Mouse (Mus musculus) stomach, postnatal 0 days (tissue): ENCODE data around the gene Prdm1.

Experiments
- CTCF ChIP-seq: IDR thresholded peaks from 2 replicates; pipeline ENCODE4 v1.5.1; 2016; ENCODE audit warnings: antibody characterized with exemption, low read depth, mild to moderate bottlenecking, moderate library complexity
- EP300 ChIP-seq: optimal IDR thresholded peaks from 2 replicates; pipeline ENCODE3; 2016; ENCODE audit warnings: antibody characterized with exemption

GRCm38 (mm10) chr10:44530067-44530360, 1.7 kb upstream of the Prdm1 start:
- TF ChIP-seq CTCF (no peak), EP300 (no peak)
